8 mouse cellular contexts compared by ENCODE assay signal in the genomic region with DNA sequence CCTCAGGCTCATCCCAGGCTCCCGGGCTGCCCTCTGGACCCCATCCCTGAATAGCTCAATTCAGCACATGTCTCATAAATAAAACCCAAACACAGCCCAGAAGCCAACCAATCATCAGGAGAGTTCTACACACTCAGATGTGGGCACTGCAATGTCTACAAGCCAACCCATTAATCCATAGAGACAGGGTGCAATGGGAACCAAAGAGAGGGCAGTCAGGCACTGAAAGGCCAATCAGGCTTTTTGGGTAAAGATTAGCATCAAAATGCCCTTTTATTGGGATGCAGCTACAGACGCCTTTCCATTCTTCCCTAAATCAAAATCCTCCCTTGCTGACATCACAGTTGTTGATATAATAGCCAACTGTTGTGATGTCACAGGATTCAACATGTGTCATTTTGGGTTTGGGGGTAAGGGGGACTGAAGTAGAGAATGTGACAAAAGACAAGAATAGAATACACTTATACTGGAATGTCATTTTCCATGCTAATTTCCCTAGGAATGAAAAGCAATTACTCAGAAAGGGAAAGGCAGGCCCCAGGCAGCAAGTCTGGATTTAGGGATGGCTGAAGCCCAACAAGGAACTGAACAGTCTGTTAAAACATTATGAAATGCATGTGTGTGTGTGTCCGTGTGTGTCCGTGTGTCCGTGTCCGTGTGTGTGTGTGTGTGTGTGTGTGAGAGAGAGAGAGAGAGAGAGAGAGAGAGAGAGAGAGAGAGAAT.
DNase-seq lines count a peak whose midpoint lies in the region; ATAC-seq lines count a peak whose summit lies in the region.
"Had no signal": no experiment of that assay in that cellular context is flagged by ENCODE, and none has a peak within 500 bp of the region (broad histone marks: within the 10 kb centered on the region; RNA-seq: fewer than 3 reads in every experiment).

No protein-coding gene starts in this region.

- no peaks in the 10 kb centered on the region for H3K9me3 ChIP-seq in megakaryocyte, embryonic 14.5 days
- H3K9me3 ChIP-seq in forebrain, embryonic 12.5 days: no peaks in the 10 kb centered on the region
- H3K9me3 ChIP-seq in limb, embryonic 15.5 days: no peaks in the 10 kb centered on the region

- H3K4me1 ChIP-seq in megakaryocyte, embryonic 14.5 days: peaks cover 44% of the 10 kb centered on the region
- peaks cover 43% of the 10 kb centered on the region for H3K4me1 ChIP-seq in forebrain, embryonic 12.5 days
- peaks cover 37% of the 10 kb centered on the region for H3K4me1 ChIP-seq in limb, embryonic 15.5 days

- 44% methylated on average over 6 of the region's 6 CpGs for WGBS in forebrain, embryonic 12.5 days
- 55% methylated on average over 6 of the region's 6 CpGs for WGBS in limb, embryonic 15.5 days

- H3K4me2 ChIP-seq in forebrain, embryonic 12.5 days: peak overlapping the region; percentile 8; the same call in 1 of the 2 replicates
- H3K4me2 ChIP-seq in limb, embryonic 15.5 days: no peak overlapping the region

- H3K36me3 ChIP-seq in megakaryocyte, embryonic 14.5 days (replicated peaks; ENCODE audit: low read length): no peaks in the 10 kb centered on the region
- H3K36me3 ChIP-seq in forebrain, embryonic 12.5 days (replicated peaks): no peaks in the 10 kb centered on the region
- no peaks in the 10 kb centered on the region for H3K36me3 ChIP-seq in limb, embryonic 15.5 days

- H3K4me3 ChIP-seq in megakaryocyte, embryonic 14.5 days (replicated peaks): peak overlapping the region; percentile 35
- no peak overlapping the region for H3K4me3 ChIP-seq in forebrain, embryonic 12.5 days (replicated peaks)
- no peak overlapping the region for H3K4me3 ChIP-seq in limb, embryonic 15.5 days

- no peak overlapping the region for H3K9ac ChIP-seq in forebrain, embryonic 12.5 days
- no peak overlapping the region for H3K9ac ChIP-seq in limb, embryonic 15.5 days

- ATAC-seq in megakaryocyte, adult 5-6 weeks (ENCODE audit: poor library complexity, severe bottlenecking): no peak
- ATAC-seq in forebrain, embryonic 12.5 days (ENCODE audit: low FRiP score): peak; percentile 90
- ATAC-seq in limb, embryonic 15.5 days (ENCODE audit: insufficient number of reproducible peaks, low FRiP score, low TSS enrichment, low read depth): no peak
- no peak for ATAC-seq in CD4-positive, CD25-positive, alpha-beta regulatory T cell, adult 4 months

- peak overlapping the region; percentile 75 for H3K27ac ChIP-seq in forebrain, embryonic 12.5 days
- peak overlapping the region; percentile 74 for H3K27ac ChIP-seq in limb, embryonic 15.5 days

- no peaks in the 10 kb centered on the region for H3K27me3 ChIP-seq in megakaryocyte, embryonic 14.5 days (replicated peaks)
- H3K27me3 ChIP-seq in forebrain, embryonic 12.5 days: no peaks in the 10 kb centered on the region
- H3K27me3 ChIP-seq in limb, embryonic 15.5 days: no peaks in the 10 kb centered on the region

- DNase-seq in adrenal gland, postnatal 10 days: no peak
- no peak for DNase-seq in kidney, adult 9 months
- DNase-seq: kidney, postnatal 4 days had no signal
